Mouse (Mus musculus): ENCODE measurements around the gene Plscr5.

GRCm38 (mm10) chr9:92249987-92250772, 57.4 kb downstream of the Plscr5 start:
- TF ChIP-seq CTCF (IDR thresholded peaks at IDR 0.05), result peak; percentile 34
- TF ChIP-seq EP300 (IDR thresholded peaks at IDR 0.05; ENCODE audit: insufficient read depth, low read depth, low read length), result peak; percentile 28; the same call in 1 of the 2 replicates
- TF ChIP-seq POLR2A (IDR thresholded peaks at IDR 0.05; ENCODE audit: insufficient read depth, low read depth, low read length), result peak; percentile 68

Data from heart, adult 2 months (tissue).